Mouse (Mus musculus) retina, embryonic 14.5 days (tissue): ENCODE measurements around the gene Pfdn6.
A peak's percentile ranks its signal among the peaks of the same experiment; 100 is the strongest.
"Not testable (repeated sequence)": the region's sequence is repeated elsewhere in the genome, so short reads cannot be mapped to it uniquely, and the experiment has no call there.

ENCODE experiments used
- DNase-seq: peaks from one replicate; pipeline ENCODE4 v3.0.0-alpha.2; 2015; ENCODE audit warnings: low spot score

Gene Pfdn6

GRCm38 (mm10) chr17:33915671-33916250 lies 24.4 kb downstream of the Pfdn6 start, which contains the start of the genes Tapbp and Zbtb22:
Gene Tapbp (plus strand): TSS chr17:33915899.
Gene Zbtb22 (plus strand): TSS chr17:33915904.
- DNase-seq, result peak; percentile 98

- no peak for DNase-seq
These were observed 25.2 kb downstream of the Pfdn6 start for GRCm38 (mm10) chr17:33914969-33915391.

GRCm38 (mm10) chr17:33913905-33914304 lies 26.2 kb downstream of the Pfdn6 start:
- no peak for DNase-seq

- DNase-seq, result no peak
These were observed 26.9 kb downstream of the Pfdn6 start for GRCm38 (mm10) chr17:33913264-33913663.

- no peak for DNase-seq
These were observed 28.2 kb downstream of the Pfdn6 start for GRCm38 (mm10) chr17:33911813-33912414.

GRCm38 (mm10) chr17:33911052-33911812 lies 28.9 kb downstream of the Pfdn6 start:
- DNase-seq, result no peak

- no peak for DNase-seq
These were observed 29.6 kb downstream of the Pfdn6 start for GRCm38 (mm10) chr17:33910346-33911051.

- no peak for DNase-seq
These were observed 30.3 kb downstream of the Pfdn6 start for GRCm38 (mm10) chr17:33909869-33910250.

- peak; percentile 98 for DNase-seq
These were observed 30.9 kb downstream of the Pfdn6 start, which contains the start of gene Daxx for GRCm38 (mm10) chr17:33909077-33909868. Gene Daxx (plus strand): TSS chr17:33909414.

GRCm38 (mm10) chr17:33908331-33909076 lies 31.6 kb downstream of the Pfdn6 start:
- DNase-seq, result peak; percentile 36

GRCm38 (mm10) chr17:33904835-33905234 lies 35.3 kb downstream of the Pfdn6 start, which contains the start of gene Platr17:
Gene Platr17 (plus strand): TSS chr17:33905135.
- DNase-seq, result not testable (repeated sequence)

GRCm38 (mm10) chr17:33903911-33904651 lies 36.1 kb downstream of the Pfdn6 start:
- DNase-seq, result not testable (repeated sequence)

GRCm38 (mm10) chr17:33902491-33902890 lies 37.7 kb downstream of the Pfdn6 start:
- no peak for DNase-seq

- DNase-seq, result no peak
These were observed 38.1 kb downstream of the Pfdn6 start for GRCm38 (mm10) chr17:33902079-33902478.

- no peak for DNase-seq
These were observed 38.5 kb downstream of the Pfdn6 start for GRCm38 (mm10) chr17:33901653-33902052.

GRCm38 (mm10) chr17:33900989-33901314 lies 39.2 kb downstream of the Pfdn6 start:
- DNase-seq, result no peak

GRCm38 (mm10) chr17:33900281-33900988 lies 39.7 kb downstream of the Pfdn6 start:
- DNase-seq, result no peak

- DNase-seq, result no peak
These were observed 40.5 kb downstream of the Pfdn6 start for GRCm38 (mm10) chr17:33899642-33900041.

- not testable (repeated sequence) for DNase-seq
These were observed 42.0 kb downstream of the Pfdn6 start for GRCm38 (mm10) chr17:33898193-33898592.
